Mouse (Mus musculus): Measurements from ENCODE around the gene Spdye4a. TPM values are rescaled to one million over a fixed set of nuclear protein-coding genes. Genes with fewer than 3 reads are reported as not detected.
"Not testable (repeated sequence)": the region's sequence is repeated elsewhere in the genome, so short reads cannot be mapped to it uniquely, and the experiment has no call there.

Spdye4a gene
- polyA plus RNA-seq, 1 experiment from 2014 or later: not detected

GRCm38 (mm10) chr5:143220996-143221395 lies 5.7 kb downstream of the Spdye4a start:
- H3K9ac ChIP-seq: no peak overlapping the region
- ATAC-seq (ENCODE audit: insufficient number of reproducible peaks, low FRiP score, low TSS enrichment, low read depth): no peak

GRCm38 (mm10) chr5:143213832-143214231 lies 12.9 kb downstream of the Spdye4a start:
- 56% methylated on average over 2 of the region's 2 CpGs for WGBS
- no peak overlapping the region for H3K27ac ChIP-seq
- H3K4me3 ChIP-seq: no peak overlapping the region
- no peak overlapping the region for H3K4me2 ChIP-seq
- ATAC-seq (ENCODE audit: insufficient number of reproducible peaks, low FRiP score, low TSS enrichment, low read depth): no peak
- H3K27me3 ChIP-seq: no peaks in the 10 kb centered on the region
- H3K9ac ChIP-seq: no peak overlapping the region
- no peaks in the 10 kb centered on the region for H3K36me3 ChIP-seq
- H3K9me3 ChIP-seq: 0 out of 2 replicates have a peak, but pooled peaks cover under 1% of the 10 kb centered on the region
- H3K4me1 ChIP-seq: no peaks in the 10 kb centered on the region

More at GRCm38 (mm10) chr5:143220996-143221395, 5.7 kb downstream of the Spdye4a start:
- H3K9me3 ChIP-seq: no peaks in the 10 kb centered on the region
- no peaks in the 10 kb centered on the region for H3K36me3 ChIP-seq
- 78% methylated on average over 5 of the region's 5 CpGs for WGBS
- H3K4me3 ChIP-seq: no peak overlapping the region
- no peaks in the 10 kb centered on the region for H3K27me3 ChIP-seq
- no peak overlapping the region for H3K27ac ChIP-seq
- H3K4me1 ChIP-seq: no peaks in the 10 kb centered on the region
- H3K4me2 ChIP-seq: no peak overlapping the region

- Histone ChIP-seq H3K4me2 (no peak overlapping the region), H3K36me3 (no peaks in the 10 kb centered on the region), H3K4me3 (no peak overlapping the region), H3K27ac (no peak overlapping the region), H3K9me3 (peaks cover 5% of the 10 kb centered on the region; the same call in 1 of the 2 replicates), H3K4me1 (no peaks in the 10 kb centered on the region), H3K27me3 (no peaks in the 10 kb centered on the region), H3K9ac (no peak overlapping the region)
- no peak for ATAC-seq (ENCODE audit: insufficient number of reproducible peaks, low FRiP score, low TSS enrichment, low read depth)
- 75% methylated on average over 3 of the region's 3 CpGs for WGBS
Measured at GRCm38 (mm10) chr5:143205015-143205414, 21.7 kb downstream of the Spdye4a start.

- no peak for ATAC-seq (ENCODE audit: insufficient number of reproducible peaks, low FRiP score, low TSS enrichment, low read depth)
- 84% methylated on average over 4 of the region's 4 CpGs for WGBS
Measured at GRCm38 (mm10) chr5:143196506-143196905, 30.2 kb downstream of the Spdye4a start.

GRCm38 (mm10) chr5:143195166-143195565 lies 31.5 kb downstream of the Spdye4a start:
- Histone ChIP-seq H3K4me1 (no peaks in the 10 kb centered on the region), H3K9me3 (no peaks in the 10 kb centered on the region), H3K27me3 (no peaks in the 10 kb centered on the region), H3K36me3 (no peaks in the 10 kb centered on the region), H3K27ac (no peak overlapping the region), H3K4me2 (no peak overlapping the region), H3K4me3 (no peak overlapping the region), H3K9ac (no peak overlapping the region)
- ATAC-seq (ENCODE audit: insufficient number of reproducible peaks, low FRiP score, low TSS enrichment, low read depth): no peak
- 73% methylated on average over 2 of the region's 2 CpGs for WGBS

More at GRCm38 (mm10) chr5:143196506-143196905, 30.2 kb downstream of the Spdye4a start:
- H3K9me3 ChIP-seq: no peaks in the 10 kb centered on the region
- H3K9ac ChIP-seq: no peak overlapping the region
- no peaks in the 10 kb centered on the region for H3K4me1 ChIP-seq
- no peaks in the 10 kb centered on the region for H3K36me3 ChIP-seq
- H3K4me3 ChIP-seq: no peak overlapping the region
- no peak overlapping the region for H3K27ac ChIP-seq
- no peaks in the 10 kb centered on the region for H3K27me3 ChIP-seq
- no peak overlapping the region for H3K4me2 ChIP-seq

- not testable (repeated sequence) for H3K36me3 ChIP-seq; H3K4me1 ChIP-seq; ATAC-seq (ENCODE audit: insufficient number of reproducible peaks, low FRiP score, low TSS enrichment, low read depth); H3K27me3 ChIP-seq; H3K4me3 ChIP-seq; H3K4me2 ChIP-seq; H3K27ac ChIP-seq; H3K9ac ChIP-seq; H3K9me3 ChIP-seq
- 64% methylated on average over 8 of the region's 8 CpGs for WGBS
Measured at GRCm38 (mm10) chr5:143194747-143195146, 31.9 kb downstream of the Spdye4a start.

GRCm38 (mm10) chr5:143192806-143193205 lies 33.9 kb downstream of the Spdye4a start:
- H3K27me3 ChIP-seq: no peaks in the 10 kb centered on the region
- H3K9ac ChIP-seq: no peak overlapping the region
- no peaks in the 10 kb centered on the region for H3K36me3 ChIP-seq
- ATAC-seq (ENCODE audit: insufficient number of reproducible peaks, low FRiP score, low TSS enrichment, low read depth): no peak
- no peak overlapping the region for H3K27ac ChIP-seq
- no peaks in the 10 kb centered on the region for H3K4me1 ChIP-seq
- 87% methylated on average over 8 of the region's 8 CpGs for WGBS
- H3K9me3 ChIP-seq: no peaks in the 10 kb centered on the region
- H3K4me2 ChIP-seq: no peak overlapping the region
- no peak overlapping the region for H3K4me3 ChIP-seq

- not testable (repeated sequence) for H3K36me3 ChIP-seq; H3K9ac ChIP-seq; H3K9me3 ChIP-seq; H3K27ac ChIP-seq; H3K4me3 ChIP-seq; ATAC-seq (ENCODE audit: insufficient number of reproducible peaks, low FRiP score, low TSS enrichment, low read depth); H3K4me1 ChIP-seq; H3K4me2 ChIP-seq; H3K27me3 ChIP-seq
- 86% methylated on average over 1 of the region's 1 CpGs for WGBS
Measured at GRCm38 (mm10) chr5:143188014-143188413, 38.7 kb downstream of the Spdye4a start.

- Histone ChIP-seq H3K4me3 (peak within 1 kb of the TSS; percentile 71), H3K27me3 (no peaks in the 10 kb centered on the region), H3K36me3 (peaks cover 31% of the 10 kb centered on the region), H3K27ac (peak within 1 kb of the TSS; percentile 91), H3K4me1 (peaks cover 11% of the 10 kb centered on the region), H3K9me3 (no peaks in the 10 kb centered on the region), H3K4me2 (peak within 1 kb of the TSS; percentile 79), H3K9ac (peak within 1 kb of the TSS; percentile 76)
- under 1% methylated on average over 58 of the region's 58 CpGs for WGBS
- peak; percentile 93 for ATAC-seq (ENCODE audit: insufficient number of reproducible peaks, low FRiP score, low TSS enrichment, low read depth)
Measured at GRCm38 (mm10) chr5:143180255-143181076, 46.2 kb downstream of the Spdye4a start, which contains the start of the genes Rbak and Spdye4b. Gene Rbak (minus strand): TSS chr5:143180775. Gene Spdye4b (plus strand): TSS chr5:143181017.

GRCm38 (mm10) chr5:143179179-143179578 lies 47.5 kb downstream of the Spdye4a start:
- Histone ChIP-seq H3K9ac (no peak overlapping the region; the same call in 1 of the 2 replicates), H3K27me3 (no peaks in the 10 kb centered on the region), H3K4me3 (peak overlapping the region; percentile 71), H3K9me3 (no peaks in the 10 kb centered on the region), H3K4me2 (peak overlapping the region; percentile 79; the same call in 1 of the 2 replicates), H3K4me1 (peaks cover 11% of the 10 kb centered on the region), H3K27ac (no peak overlapping the region), H3K36me3 (peaks cover 43% of the 10 kb centered on the region)
- WGBS: 33% methylated on average over 6 of the region's 6 CpGs
- no peak for ATAC-seq (ENCODE audit: insufficient number of reproducible peaks, low FRiP score, low TSS enrichment, low read depth)

- no peak for ATAC-seq (ENCODE audit: insufficient number of reproducible peaks, low FRiP score, low TSS enrichment, low read depth)
- H3K4me3 ChIP-seq: no peak overlapping the region
- peaks cover 11% of the 10 kb centered on the region for H3K4me1 ChIP-seq
- peaks cover 59% of the 10 kb centered on the region for H3K36me3 ChIP-seq
- no peak overlapping the region for H3K4me2 ChIP-seq
- no peaks in the 10 kb centered on the region for H3K27me3 ChIP-seq
- no peaks in the 10 kb centered on the region for H3K9me3 ChIP-seq
- WGBS: 87% methylated on average over 3 of the region's 3 CpGs
- H3K27ac ChIP-seq: no peak overlapping the region
- H3K9ac ChIP-seq: no peak overlapping the region
Measured at GRCm38 (mm10) chr5:143177541-143178200, 49.0 kb downstream of the Spdye4a start.

- H3K9me3 ChIP-seq: no peaks in the 10 kb centered on the region
- no peak for ATAC-seq (ENCODE audit: insufficient number of reproducible peaks, low FRiP score, low TSS enrichment, low read depth)
- peaks cover 76% of the 10 kb centered on the region for H3K36me3 ChIP-seq
- no peaks in the 10 kb centered on the region for H3K27me3 ChIP-seq
- peaks cover 11% of the 10 kb centered on the region for H3K4me1 ChIP-seq
- no peak overlapping the region for H3K27ac ChIP-seq
- H3K4me2 ChIP-seq: no peak overlapping the region
- no peak overlapping the region for H3K9ac ChIP-seq
- no peak overlapping the region for H3K4me3 ChIP-seq
- WGBS: 88% methylated on average over 4 of the region's 4 CpGs
Measured at GRCm38 (mm10) chr5:143175970-143176369, 50.7 kb downstream of the Spdye4a start.

Data from limb, embryonic 15.5 days (tissue).